Mouse (Mus musculus) cerebellum, adult 8-10 months (tissue): ENCODE data around the gene Kifc3.
A peak's percentile ranks its signal among the peaks of the same experiment; 100 is the strongest.

Experiments
- DNase-seq: peaks from one replicate; pipeline ENCODE4 v3.0.0; 2022

Gene Kifc3

DNA sequence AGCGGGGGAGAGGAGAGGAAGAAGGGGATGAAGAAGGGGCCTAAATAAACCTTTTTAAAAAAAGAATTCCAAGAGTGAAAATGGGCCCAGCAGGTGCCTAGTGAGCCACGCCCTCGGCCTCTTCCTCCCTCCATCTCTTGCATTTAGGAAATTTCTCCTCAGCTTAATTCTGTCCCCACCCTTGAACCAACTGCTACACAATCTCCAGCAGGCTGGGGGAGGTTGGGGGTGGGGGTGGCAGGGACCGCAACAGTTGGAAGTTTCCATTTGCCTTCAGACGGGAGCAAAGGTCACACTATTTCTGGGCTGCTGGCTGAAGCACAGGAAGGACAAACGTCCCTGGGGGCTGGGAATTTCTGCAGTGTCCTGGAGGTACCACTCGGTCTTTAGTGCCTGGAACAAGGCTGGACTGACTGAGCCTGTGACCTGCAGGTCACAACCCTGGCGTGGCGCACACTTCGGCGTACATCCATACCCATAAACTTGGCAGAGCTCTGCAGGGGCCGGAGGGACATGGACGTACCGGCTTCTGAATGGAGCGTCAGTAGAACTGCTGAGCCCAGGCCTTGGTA lies 71.6 kb downstream of the Kifc3 start:
- no peak for DNase-seq

GRCm38 (mm10) chr8:95128750-95129260 lies 73.8 kb downstream of the Kifc3 start:
- no peak for DNase-seq

DNA sequence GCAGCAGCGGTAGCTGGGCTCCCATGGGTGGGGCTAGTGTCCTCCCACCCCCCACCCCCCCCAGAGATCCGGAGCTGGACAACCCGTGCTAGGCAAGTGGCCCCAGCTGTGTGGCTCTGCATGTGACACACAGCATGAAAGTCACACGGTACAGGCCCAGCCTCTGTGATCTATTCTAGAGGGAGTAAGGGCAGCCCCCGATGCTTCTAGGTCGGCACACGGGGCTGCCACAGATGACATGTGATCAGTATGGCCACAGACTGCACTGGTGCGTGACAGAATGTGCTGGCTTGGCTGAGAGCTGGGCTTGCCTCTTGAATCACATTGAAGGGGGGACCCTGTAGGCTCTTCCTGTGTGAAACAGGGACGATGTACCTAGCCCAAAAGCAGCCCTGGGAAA lies 75.0 kb downstream of the Kifc3 start:
- no peak for DNase-seq

GRCm38 (mm10) chr8:95126497-95126896 lies 76.1 kb downstream of the Kifc3 start:
- no peak for DNase-seq

GRCm38 (mm10) chr8:95123455-95123854 lies 79.2 kb downstream of the Kifc3 start:
- DNase-seq = no peak

GRCm38 (mm10) chr8:95113750-95114149 lies 88.9 kb downstream of the Kifc3 start:
- no peak for DNase-seq

DNA sequence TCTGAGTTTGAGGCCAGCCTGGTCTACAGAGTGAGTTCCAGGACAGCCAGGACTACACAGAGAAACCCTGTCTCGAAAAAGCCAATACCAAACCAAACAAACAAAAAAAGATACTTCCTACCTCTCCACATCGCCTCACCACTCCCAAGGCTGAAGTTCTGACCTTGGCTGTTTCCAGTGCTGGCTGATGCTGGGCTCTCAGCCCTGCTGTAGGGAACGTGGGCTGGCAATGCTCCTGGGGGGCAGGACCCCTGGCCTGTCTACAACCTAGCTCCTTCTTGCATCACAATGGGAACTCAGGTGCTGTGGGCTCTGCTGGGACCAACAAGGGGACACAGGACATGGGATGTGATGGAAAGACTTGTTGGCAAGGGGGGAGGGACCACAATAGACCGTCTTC lies 89.5 kb downstream of the Kifc3 start:
- no peak for DNase-seq

DNA sequence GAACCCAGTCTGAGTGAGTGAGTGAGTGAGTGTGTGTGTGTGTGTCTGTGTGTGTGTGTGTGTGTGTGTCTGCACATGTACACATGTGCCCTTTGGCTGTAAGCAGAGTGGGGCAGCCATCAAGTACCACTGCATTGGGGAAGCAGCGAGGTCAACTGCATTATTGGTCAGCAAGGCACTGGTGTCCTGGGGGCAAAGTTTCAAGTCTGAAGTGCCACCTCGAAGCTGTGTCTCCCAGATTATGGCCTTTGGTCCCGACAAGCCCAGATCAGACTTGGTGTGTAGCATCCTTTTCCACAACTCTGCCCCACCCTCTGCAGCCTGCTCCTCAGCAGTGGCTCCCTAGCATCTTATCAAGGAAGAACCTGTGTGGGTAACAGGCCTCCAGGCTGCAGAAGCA lies 90.0 kb downstream of the Kifc3 start:
- DNase-seq = no peak

DNA sequence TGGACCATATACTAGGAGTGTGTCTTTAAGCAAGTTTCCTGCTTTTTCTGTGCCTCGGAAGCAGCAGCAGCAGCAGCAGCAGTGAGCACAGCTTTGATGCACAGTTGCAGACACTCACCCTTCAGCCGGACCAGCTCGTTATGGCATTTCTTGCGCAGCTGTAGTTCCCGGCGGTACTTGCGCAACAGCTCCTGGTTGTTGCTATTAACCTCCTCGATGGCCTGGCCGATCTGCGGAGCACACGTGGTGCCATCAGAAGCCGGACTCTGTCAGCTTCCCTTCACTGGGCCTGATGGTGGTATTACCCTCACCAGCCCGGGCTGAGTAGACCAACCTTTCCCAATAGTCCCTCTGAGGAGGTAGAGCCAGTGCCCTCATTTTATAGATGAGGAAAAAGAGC lies 95.3 kb downstream of the Kifc3 start:
- no peak for DNase-seq

GRCm38 (mm10) chr8:95101972-95102371 lies 100.6 kb downstream of the Kifc3 start:
- DNase-seq = no peak

DNA sequence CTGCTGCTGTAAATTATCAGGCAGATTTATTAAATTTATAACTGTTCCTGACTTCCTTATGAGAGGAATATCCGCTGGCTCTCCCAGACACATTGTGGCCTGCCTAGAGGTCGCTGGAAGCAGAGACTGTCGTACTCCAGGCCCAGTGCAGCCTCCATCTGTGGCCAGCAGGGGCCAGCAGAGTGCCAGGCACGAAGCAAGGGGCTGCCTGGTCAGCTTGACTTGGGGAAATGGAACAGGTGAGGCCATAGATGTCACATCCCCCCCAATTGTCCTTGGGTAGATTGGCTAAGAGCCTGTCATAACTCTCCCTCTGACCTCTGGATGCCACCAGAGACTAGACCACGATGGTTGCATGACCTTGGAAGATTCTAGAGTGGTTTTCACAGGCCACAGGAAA lies 103.6 kb downstream of the Kifc3 start:
- DNase-seq = peak; percentile 57

DNA sequence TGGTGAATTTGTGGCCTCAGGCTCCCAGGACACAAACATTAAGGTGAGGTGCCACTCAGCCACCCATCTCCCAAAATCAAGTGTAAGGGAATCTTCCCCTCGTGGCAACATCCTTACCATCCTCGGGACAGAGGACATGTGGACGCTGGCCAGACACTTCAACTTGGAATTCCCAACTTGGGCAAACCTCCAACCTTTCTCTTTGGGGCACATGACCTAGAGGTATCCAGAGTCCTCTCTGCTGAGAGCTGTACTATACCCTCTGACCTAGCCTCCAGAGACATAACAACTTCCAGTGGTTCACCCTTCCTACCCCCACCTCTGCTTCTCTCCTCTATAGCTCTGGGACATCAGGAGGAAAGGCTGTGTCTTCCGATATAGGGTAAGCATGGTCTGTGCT lies 109.0 kb downstream of the Kifc3 start:
- no peak for DNase-seq

- DNase-seq = peak; percentile 61
These were observed 117.0 kb downstream of the Kifc3 start for GRCm38 (mm10) chr8:95085432-95086141.

DNA sequence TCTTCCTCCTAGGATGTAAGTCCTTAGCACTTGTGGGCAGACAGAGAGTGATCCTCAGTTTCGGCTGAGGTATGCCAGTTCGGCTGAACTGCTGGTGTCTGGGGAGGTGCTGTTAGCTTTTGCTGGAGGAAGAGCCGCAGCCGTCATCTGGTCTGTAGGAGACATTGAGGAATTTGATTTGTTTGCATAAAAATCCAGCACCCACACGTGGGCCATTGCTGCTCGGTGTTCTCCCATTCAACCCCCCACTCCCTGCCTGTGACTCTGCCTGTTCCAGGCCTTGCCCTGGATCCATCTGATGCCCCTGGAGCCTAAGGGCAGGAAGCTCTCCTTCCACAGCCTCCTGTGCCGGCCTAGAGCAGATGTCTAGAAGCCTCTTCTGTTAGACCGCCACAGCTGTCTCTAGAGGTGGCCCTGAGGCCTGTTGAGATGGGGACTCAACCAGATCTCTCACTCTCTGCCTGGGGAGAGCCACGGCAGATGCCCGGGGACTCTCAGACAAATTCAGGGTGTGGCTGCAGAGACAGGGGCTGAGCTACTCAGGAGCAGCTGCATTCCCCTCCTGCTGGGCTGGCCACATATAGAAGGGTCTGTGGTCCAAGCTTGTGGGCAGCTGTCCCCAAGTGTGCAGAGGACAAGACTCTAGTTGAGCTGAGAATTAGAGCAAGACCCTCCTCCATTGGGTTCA lies 117.7 kb downstream of the Kifc3 start:
- no peak for DNase-seq

DNA sequence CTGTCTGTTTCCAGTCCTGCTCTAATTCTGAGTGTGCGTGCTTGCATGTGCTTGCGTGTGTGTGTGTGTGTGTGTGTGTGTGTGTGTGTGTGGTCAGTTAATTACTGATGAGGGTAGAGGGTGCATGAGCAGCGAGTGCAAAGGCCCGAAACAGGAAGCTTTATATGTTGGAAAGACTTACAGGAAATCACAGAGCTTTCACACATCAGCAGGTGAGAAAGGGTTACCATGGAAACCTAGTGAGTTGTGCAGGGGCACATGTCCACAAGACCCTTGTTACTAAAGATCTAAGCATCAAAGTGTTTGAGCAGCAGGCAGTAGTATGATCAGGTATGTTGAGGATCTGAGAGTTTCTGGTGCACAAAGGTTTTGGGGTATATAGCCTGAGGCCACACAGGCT lies 118.4 kb downstream of the Kifc3 start:
- DNase-seq = no peak

- DNase-seq = no peak
These were observed 121.0 kb downstream of the Kifc3 start for GRCm38 (mm10) chr8:95081650-95082049.

GRCm38 (mm10) chr8:95080381-95081341 lies 122.0 kb downstream of the Kifc3 start, which contains the start of gene Katnb1:
Gene Katnb1 (plus strand): TSS chr8:95081186.
- DNase-seq = peak; percentile 98

- no peak for DNase-seq
These were observed 123.3 kb downstream of the Kifc3 start for GRCm38 (mm10) chr8:95079305-95079704.

DNA sequence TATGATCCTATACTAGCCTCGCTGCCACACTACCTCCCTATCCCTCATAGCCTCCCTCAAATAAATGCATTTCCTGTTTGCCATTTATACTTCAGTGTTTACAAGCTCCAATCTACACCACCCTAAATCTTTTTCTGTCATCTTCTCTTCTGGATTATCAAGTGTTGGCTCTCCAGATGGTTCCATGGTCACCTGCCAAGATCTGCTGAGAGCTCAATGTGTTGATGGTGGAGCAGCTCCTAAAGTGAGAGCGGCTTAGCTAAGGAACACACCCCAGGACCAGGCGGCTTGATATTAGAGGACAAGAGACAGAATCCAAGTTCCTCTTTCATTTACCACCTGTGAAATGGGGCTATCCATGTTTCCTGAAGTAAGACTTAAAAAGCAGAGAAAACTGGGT lies 124.6 kb downstream of the Kifc3 start:
- DNase-seq = peak; percentile 54

DNA sequence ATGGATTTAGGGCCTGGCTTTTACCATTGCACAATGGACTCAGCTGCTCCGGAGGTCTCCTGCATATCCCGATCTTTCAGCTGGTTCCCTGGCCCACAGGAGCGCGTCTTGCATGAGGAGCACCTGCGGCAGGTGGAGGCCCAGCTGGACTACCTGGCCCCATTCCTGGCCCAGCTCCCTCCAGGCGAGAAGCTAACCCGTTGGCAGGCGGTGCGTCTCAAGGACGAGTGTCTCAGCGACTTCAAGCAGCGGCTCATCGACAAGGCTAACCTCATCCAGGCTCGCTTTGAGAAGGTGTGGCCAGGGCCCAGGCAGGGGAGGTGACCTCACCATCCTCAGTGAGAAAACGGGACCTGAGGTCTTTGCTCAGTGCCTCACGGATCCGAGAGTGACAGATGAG lies 126.5 kb downstream of the Kifc3 start:
- peak; percentile 68 for DNase-seq

GRCm38 (mm10) chr8:95075504-95075903 lies 127.1 kb downstream of the Kifc3 start:
- no peak for DNase-seq

GRCm38 (mm10) chr8:95067582-95067981 lies 135.0 kb downstream of the Kifc3 start:
- no peak for DNase-seq

- no peak for DNase-seq
These were observed 138.1 kb downstream of the Kifc3 start for GRCm38 (mm10) chr8:95064531-95064930.
